Mouse (Mus musculus): Measurements from ENCODE around the gene Mroh8.
"Not testable (repeated sequence)": the region's sequence is repeated elsewhere in the genome, so short reads cannot be mapped to it uniquely, and the experiment has no call there.

Mroh8 gene

GRCm38 (mm10) chr2:157187223-157187622 is 92.1 kb downstream of the Mroh8 start:
- no peak for DNase-seq

- DNase-seq = no peak
Measured at GRCm38 (mm10) chr2:157186504-157186903, 92.8 kb downstream of the Mroh8 start.

- DNase-seq = no peak
Measured at GRCm38 (mm10) chr2:157185022-157185660, 94.2 kb downstream of the Mroh8 start.

- no peak for DNase-seq
Measured at GRCm38 (mm10) chr2:157178167-157178566, 101.2 kb downstream of the Mroh8 start.

DNA sequence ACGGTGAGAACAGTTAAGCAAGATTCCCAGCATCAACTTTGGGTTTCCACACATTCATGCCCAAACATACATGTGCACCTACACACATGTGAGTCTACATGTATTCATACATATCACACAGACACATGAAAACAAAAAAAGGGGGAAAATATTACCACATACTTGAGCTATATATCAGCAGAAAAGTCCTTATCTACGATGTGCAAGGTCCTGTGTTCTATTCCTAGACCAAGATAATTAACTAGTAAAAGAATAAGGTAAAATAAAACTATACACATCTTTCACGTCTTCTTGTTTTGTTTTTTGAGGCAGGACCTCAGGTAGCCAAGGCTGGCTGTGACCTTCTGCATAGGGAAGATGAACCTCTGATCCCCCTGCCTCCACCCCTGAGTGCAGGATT is 103.1 kb downstream of the Mroh8 start:
- DNase-seq = no peak

- DNase-seq = no peak
Measured at GRCm38 (mm10) chr2:157174416-157174815, 104.9 kb downstream of the Mroh8 start.

- no peak for DNase-seq
Measured at GRCm38 (mm10) chr2:157173555-157173954, 105.8 kb downstream of the Mroh8 start.

GRCm38 (mm10) chr2:157172984-157173383 is 106.4 kb downstream of the Mroh8 start:
- DNase-seq = no peak

DNA sequence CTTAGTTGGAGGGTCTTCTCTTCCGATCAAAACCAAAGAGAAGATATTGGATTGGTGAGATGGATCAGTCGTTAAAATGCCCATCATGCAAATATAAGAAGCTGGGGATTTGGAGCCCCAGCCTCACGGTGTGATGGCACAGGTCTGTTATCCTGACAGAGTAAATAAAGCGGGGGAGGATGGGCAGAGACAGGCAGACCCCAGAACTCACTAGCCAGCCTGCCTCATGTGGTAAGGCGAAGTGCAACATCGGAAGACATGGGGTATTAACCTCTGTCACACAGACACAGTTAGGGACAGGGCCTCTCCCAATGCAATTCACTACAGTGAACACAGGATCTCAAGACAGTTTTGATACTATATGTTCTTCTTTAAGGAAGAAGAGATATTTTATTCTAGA is 108.7 kb downstream of the Mroh8 start:
- DNase-seq = no peak

DNA sequence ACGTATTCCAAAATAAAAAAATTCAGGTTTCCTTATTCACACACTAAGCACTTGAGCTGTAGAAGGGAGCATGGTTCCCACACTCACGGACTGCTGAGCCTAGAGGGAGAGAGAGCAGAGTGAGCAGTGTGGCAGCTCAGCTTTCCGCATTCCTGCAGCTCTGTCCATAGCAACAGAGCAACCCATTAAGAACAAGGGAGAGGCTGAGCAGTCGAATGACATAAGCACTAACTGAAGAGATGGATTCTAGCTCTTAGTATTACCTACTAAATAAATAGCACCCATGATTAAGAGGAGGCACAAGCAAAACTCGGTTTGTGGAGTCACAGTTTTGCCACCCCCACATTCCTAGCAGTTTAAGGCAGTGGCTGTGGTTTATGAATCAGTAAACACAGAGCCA is 109.2 kb downstream of the Mroh8 start:
- no peak for DNase-seq

DNA sequence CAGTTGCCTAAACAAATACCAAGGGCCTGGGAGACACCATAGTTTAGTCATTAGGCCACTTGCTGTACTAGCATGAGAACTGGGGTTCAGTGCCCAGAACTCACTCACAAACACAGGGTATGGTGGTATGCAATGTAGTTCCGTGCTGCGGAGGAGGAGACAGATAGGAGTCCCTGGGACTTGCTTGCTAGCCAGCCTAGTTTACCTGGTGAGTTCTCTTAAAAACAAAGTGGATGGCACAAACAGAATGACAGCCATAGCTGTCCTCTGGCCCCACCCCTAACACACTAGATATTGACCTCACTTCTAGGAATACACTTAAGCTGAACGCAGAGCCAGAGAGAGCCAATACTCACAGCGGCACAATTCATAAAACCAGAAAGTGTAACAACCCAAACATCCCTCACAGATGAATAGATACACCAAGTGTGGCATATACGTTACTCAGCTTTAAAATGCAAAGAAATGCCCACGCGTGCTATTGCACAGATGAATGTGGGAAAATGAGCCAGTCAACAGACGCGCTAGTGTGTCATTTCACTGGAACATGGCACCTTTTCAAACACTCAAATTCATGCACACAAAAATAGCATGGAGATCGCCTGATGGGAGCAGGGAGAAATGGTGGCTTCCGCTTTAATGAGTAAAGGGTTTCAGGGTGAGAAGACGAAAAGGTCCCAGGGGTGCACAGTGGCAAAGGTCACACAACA is 112.8 kb downstream of the Mroh8 start:
- DNase-seq = no peak

GRCm38 (mm10) chr2:157165312-157166224 is 113.8 kb downstream of the Mroh8 start:
- not testable (repeated sequence) for DNase-seq

DNA sequence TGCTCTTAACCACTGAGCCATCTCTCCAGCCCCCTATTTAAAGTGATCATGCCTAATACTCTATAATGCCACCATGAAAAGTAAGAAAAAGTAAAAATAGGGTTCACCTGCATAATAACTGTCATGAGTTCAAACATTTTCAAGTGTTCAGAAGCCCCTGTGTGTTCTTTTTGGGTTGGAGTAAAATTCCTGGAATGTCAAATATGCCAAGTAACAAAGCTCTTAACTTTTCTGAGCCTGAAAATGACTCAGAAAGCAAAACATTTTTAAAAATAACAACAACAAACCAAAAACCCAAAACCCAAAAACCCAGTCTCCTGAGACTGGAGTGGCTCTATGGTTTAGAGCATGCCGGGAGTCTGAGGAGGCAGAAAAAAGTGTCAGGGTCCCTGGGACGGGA is 115.2 kb downstream of the Mroh8 start:
- DNase-seq = no peak

Measured in cerebellum, adult 11-12 months (tissue).